Comparison of ENCODE assay signal across 8 mouse cellular contexts in the genomic region with DNA sequence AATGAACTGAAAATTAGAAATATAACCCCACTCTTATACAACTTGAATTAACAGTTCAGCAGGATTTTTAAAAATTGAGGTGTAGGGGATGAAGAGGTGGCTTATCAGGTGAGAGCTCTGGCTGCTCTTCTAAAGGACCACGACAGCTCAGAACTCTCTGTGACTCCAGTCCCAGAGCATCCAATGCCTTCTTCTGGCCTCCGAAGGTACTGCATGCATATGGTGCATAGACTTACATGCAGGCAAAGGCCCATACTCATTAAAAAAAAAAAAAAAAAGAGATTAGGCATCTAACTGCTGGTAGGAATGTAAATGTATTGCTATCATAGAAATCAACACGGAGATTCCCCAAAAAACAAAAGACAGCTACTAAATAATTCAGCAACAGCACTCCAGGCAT.
A peak's percentile ranks its signal among the peaks of the same experiment; 100 is the strongest.
DNase-seq lines count a peak whose midpoint lies in the region; ATAC-seq and TF ChIP-seq lines count a peak whose summit lies in the region.

No protein-coding gene starts in this region.

- no peaks in the 10 kb centered on the region for H3K27me3 ChIP-seq in kidney, postnatal 0 days (ENCODE audit: insufficient read depth, low read length)
- 0 out of 2 replicates have a peak, but pooled peaks cover 1% of the 10 kb centered on the region for H3K27me3 ChIP-seq in ES-Bruce4 (ENCODE audit: control insufficient read depth, insufficient read depth, low read length, poor library complexity, severe bottlenecking)

- no peak for TF ChIP-seq EP300 in ES-Bruce4 (IDR thresholded peaks at IDR 0.05; ENCODE audit: insufficient read depth, low read depth, low read length)

- no peak overlapping the region for H3K4me3 ChIP-seq in kidney, postnatal 0 days (replicated peaks; ENCODE audit: low read depth, low read length)
- no peak overlapping the region for H3K4me3 ChIP-seq in ES-Bruce4 (ENCODE audit: low read depth, low read length)

- ATAC-seq in kidney, postnatal 0 days (replicated peaks; ENCODE audit: low FRiP score, low read depth): no peak
- peak; percentile 56; the same call in 1 of the 2 replicates for ATAC-seq in neutrophil, adult 5-6 weeks (ENCODE audit: extremely low read depth, insufficient number of reproducible peaks, low FRiP score, poor library complexity, severe bottlenecking)

- no peaks in the 10 kb centered on the region for H3K9me3 ChIP-seq in kidney, postnatal 0 days (replicated peaks; ENCODE audit: low read length)
- no peaks in the 10 kb centered on the region for H3K9me3 ChIP-seq in ES-Bruce4 (replicated peaks; ENCODE audit: control insufficient read depth, insufficient read depth, low read length, poor library complexity, severe bottlenecking)

- peak; percentile 17 for DNase-seq in kidney, postnatal 0 days (ENCODE audit: low spot score)
- DNase-seq in kidney, adult 11 months: no peak
- peak; percentile 74 for DNase-seq in brain, embryonic 14.5 days (ENCODE audit: low read depth)
- no peak for DNase-seq in adrenal gland, adult 18-20 months (ENCODE audit: low spot score in 2 of 2)
- DNase-seq in ovary, postnatal 10 days (ENCODE audit: low spot score): no peak
- no peak for DNase-seq in Muller cell, postnatal 12 days (ENCODE audit: inconsistent ontology term)

- no peaks in the 10 kb centered on the region for H3K36me3 ChIP-seq in kidney, postnatal 0 days (ENCODE audit: insufficient read depth, low read length)
- no peaks in the 10 kb centered on the region for H3K36me3 ChIP-seq in ES-Bruce4 (ENCODE audit: control insufficient read depth, insufficient read depth, low read length, poor library complexity, severe bottlenecking)

- no peaks in the 10 kb centered on the region for H3K4me1 ChIP-seq in kidney, postnatal 0 days (replicated peaks; ENCODE audit: insufficient read depth, low read length)
- no peaks in the 10 kb centered on the region for H3K4me1 ChIP-seq in ES-Bruce4 (ENCODE audit: control insufficient read depth, insufficient read depth, low read length)

- H3K27ac ChIP-seq in kidney, postnatal 0 days: no peak overlapping the region
- no peak overlapping the region for H3K27ac ChIP-seq in ES-Bruce4 (ENCODE audit: insufficient read depth, low read length)

- H3K9ac ChIP-seq in kidney, postnatal 0 days (ENCODE audit: low read depth, low read length): no peak overlapping the region
- no peak overlapping the region for H3K9ac ChIP-seq in ES-Bruce4 (ENCODE audit: low read depth, poor library complexity, severe bottlenecking)

- 59% methylated on average over 3 of the region's 3 CpGs for WGBS in kidney, postnatal 0 days

- no peak for TF ChIP-seq POLR2A in ES-Bruce4 (IDR thresholded peaks at IDR 0.05; ENCODE audit: insufficient read depth, low read length)
- no peak for TF ChIP-seq POLR2A in brain, embryonic 14.5 days (IDR thresholded peaks at IDR 0.05; ENCODE audit: borderline replicate concordance, extremely low read depth, insufficient read depth, insufficient read length, poor library complexity, severe bottlenecking)

- no peak overlapping the region for H3K4me2 ChIP-seq in kidney, postnatal 0 days (ENCODE audit: low read length)

- peak; percentile 53 for TF ChIP-seq CTCF in kidney, postnatal 0 days (IDR thresholded peaks at IDR 0.05; ENCODE audit: low read depth)
- TF ChIP-seq CTCF in ES-Bruce4 (IDR thresholded peaks at IDR 0.05; ENCODE audit: low read depth, low read length): peak; percentile 30
- peak; percentile 56; the same call in 1 of the 2 replicates for TF ChIP-seq CTCF in brain, embryonic 14.5 days (IDR thresholded peaks at IDR 0.05; ENCODE audit: borderline replicate concordance, extremely low read depth, insufficient read depth, insufficient read length)

Comparison
In these comparisons a context has a peak if more than half of its experiments do, and no peak if none do; other contexts are left out.
1. DNase-seq: peak in kidney, postnatal 0 days (single experiment) and brain, embryonic 14.5 days (single experiment); none in kidney, adult 11 months (single experiment), adrenal gland, adult 18-20 months (0 of 2), ovary, postnatal 10 days (single experiment) and Muller cell, postnatal 12 days (single experiment).
2. Peak in every context shown above with its lines, with median percentiles within 50 percentile points of each other: CTCF ChIP-seq.